Mouse (Mus musculus) mature B cell (primary cell): ENCODE data around the gene Rapgef3.

Source experiments
- in situ Hi-C: fragments of 300-500 bp; cut with MboI; formaldehyde crosslinking; loops from 2 replicates; pipeline ENCODE4 v1.14.3; 2019

Rapgef3 gene

GRCm38 (mm10) chr15:97793386-97794153 is 25.8 kb upstream of the Rapgef3 start:
- in situ Hi-C loops, result loop anchor here (5.0 kb wide), 1 partner anchor 54 kb away; no protein-coding TSS in a partner anchor

DNA sequence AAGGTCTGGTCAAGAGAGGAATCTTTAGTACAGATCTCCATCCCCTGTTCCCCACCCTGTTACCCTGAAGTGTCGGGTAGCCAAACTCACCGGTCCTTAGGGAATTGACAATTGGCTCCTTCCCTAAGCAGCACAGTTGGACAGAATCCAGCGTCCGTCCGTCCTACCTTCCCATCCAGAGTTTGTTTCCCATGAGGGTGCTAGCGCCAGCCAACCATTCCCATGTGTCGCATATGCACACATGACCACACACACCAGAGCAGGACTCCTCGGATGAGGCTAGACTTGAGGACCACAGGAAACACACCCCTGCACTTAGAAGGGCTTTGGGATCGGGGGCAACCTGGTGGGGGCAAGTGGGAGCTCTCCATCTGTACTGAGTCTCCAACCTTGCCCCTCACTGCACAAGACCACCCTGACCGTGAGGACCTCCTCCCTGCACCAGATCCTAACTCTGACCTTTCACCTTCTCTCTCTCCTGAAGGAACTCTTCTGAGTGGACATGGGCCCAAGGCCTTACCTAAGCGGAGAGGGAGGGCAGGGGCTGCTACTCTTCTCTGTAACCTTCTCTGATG is 23.4 kb upstream of the Rapgef3 start:
- in situ Hi-C loops, result loop anchor here (5.0 kb wide), 1 partner anchor 56 kb away; no protein-coding TSS in a partner anchor

GRCm38 (mm10) chr15:97789761-97790505 is 22.2 kb upstream of the Rapgef3 start:
- in situ Hi-C loops, result loop anchor here (5.0 kb wide), 1 partner anchor 57 kb away; no protein-coding TSS in a partner anchor

- in situ Hi-C loops, result no loop called here
These were observed 21.0 kb upstream of the Rapgef3 start for GRCm38 (mm10) chr15:97788821-97789220.

DNA sequence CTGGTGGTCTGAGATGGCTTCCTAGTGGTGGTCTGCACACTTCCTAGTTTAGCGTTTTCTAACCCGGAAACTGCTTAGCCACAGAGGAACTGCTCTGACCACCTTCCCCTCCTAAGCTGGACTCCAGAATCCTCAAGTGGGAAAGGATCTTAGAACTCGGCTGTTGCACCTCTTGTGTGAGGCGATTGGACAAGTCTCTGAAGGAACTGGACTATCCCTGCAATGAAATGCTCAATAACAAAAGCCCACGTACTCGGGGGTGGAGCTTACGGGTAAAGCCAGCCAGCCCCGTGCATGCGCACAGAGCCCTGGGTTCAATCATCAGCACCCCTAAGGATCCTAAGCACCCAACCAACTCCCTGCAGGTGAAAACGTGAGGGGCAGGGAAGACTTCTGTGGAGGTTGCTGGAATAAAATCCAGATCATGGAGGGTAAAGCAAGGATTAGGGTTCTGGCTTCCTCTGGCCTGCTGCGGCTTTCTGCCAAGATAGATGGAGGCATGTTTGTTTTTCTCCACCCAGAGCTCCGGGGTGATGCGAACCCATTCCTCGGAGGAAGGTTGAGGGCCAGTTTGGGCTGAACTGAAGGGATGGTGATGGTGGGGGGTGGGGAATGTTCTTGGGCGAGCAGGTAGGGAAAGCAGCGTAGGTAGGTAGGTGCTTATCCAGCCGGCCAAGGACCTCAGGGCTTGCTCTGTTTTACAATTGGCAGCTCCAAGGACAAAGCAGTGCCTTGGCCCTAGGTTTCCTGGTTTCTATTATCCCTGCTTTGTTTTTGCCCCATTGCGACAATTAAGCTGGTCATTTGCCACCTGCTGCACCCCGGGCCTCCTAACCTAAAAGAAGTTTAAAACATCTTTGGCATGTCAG is 20.3 kb upstream of the Rapgef3 start:
- in situ Hi-C loops, result no loop called here

GRCm38 (mm10) chr15:97787148-97787798 is 19.5 kb upstream of the Rapgef3 start:
- in situ Hi-C loops, result no loop called here

GRCm38 (mm10) chr15:97786412-97787112 is 18.8 kb upstream of the Rapgef3 start:
- in situ Hi-C loops, result no loop called here

- in situ Hi-C loops, result no loop called here
These were observed 18.1 kb upstream of the Rapgef3 start for GRCm38 (mm10) chr15:97785731-97786411.

DNA sequence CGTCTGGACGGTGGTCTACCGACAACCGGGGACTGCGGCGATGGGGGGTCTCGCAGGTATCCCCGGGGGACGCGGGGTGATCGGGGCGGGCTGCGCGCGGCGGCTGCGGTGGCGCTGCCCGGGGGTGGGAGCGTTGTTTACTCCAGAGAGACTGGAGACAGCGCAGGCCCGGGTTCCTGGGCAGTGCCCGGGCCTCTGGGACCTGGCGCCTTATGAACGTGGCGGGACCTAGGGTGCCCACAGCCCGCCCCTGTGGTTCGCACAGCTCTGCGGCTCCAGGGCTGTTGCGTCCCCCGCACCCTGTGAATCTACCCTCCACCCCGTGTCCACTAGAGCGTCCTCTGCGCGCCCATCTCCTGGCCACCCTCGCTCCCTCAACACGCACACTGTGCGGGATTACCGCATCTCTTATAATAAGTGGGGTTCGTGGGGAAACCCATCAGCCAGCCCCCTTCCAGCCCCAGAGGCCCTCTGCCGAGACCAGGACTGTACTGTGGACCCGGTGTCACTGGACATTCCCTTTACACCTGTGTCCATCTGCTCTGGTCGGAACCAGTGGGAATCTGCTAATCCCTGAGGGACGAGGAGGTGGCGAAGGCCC is 16.9 kb upstream of the Rapgef3 start:
- in situ Hi-C loops, result loop anchor here (5.0 kb wide), 1 partner anchor 67 kb away; no protein-coding TSS in a partner anchor

DNA sequence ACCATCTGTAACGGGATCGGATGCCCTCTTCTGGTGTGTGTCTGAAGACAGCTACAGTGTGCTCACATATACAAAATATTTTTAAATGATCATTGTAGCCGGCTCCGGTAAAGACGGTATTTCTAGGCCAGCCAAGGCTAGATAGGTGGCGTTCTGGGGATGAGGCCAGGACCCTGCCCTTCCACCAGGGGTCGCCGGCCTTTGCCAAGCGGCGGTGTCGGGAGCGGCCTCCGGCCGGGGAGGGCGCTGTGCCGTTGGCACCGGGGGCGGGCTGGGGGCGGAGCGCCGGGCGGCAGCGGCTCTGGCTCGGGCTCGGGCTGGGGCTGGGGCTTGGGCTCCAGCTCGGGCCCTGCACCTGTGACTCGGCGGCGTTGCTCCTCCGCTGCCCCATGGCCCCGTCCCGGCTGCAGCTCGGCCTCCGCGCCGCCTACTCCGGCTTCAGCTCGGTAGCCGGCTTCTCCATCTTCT is 16.4 kb upstream of the Rapgef3 start:
- in situ Hi-C loops, result loop anchor here (5.0 kb wide), 1 partner anchor 67 kb away; no protein-coding TSS in a partner anchor

DNA sequence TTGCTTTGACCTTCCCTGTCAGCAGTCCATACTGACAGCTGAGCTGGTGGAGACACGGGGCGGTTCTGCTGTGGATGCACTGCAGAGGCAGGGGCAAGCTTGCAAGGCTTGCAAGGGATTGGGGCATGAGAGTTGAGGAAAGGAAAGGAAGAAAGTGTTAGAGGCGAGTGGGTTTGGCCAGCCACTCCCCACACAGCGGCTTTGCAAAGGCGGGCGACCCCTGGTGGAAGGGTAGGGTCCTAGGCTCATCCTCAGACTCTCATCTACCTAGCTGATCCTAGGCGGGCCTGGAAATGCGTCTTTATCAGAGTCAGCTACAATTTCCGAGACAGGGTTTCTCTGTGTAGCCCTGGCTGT is 15.0 kb upstream of the Rapgef3 start:
- in situ Hi-C loops, result loop anchor here (5.0 kb wide), 1 partner anchor 65 kb away; no protein-coding TSS in a partner anchor

DNA sequence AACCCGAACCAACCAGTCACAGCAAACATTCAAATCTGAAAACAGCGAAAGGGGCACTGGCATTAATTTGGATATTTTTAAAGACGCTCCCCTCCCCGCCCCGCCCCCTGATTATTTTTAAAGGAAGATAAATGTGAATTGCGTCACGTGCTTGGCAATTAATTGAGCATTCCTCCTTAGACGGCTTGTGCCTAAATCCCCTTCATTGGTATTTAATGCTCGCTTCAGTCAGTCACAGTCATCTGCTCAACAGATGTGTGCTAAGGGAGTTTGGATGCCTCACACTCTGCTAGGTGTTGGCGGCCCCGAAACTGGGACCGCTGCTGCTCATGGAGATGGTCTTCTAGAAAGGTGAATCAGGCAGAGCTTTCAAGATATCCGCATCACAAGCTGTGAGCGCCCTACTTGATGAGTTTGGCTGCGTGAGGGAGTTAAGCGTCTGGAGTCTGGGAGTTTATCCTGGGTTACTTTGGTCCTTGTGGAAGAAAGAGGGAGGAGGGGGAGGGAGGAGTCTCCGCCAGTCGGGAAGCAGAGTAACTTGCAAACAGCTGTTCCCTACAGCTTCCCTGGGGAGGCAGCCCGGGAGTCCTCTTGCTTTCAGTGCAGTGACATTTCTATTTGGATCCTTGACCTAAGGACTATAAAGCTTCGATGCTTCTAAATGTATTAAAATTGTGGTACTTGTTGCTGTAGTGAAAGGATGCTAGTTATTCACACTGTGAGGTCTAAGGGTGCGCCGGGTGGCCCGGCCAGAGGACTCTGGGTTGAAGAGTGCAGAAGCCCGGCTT is 14.4 kb upstream of the Rapgef3 start:
- in situ Hi-C loops, result loop anchor here (5.0 kb wide), 1 partner anchor 65 kb away; no protein-coding TSS in a partner anchor

DNA sequence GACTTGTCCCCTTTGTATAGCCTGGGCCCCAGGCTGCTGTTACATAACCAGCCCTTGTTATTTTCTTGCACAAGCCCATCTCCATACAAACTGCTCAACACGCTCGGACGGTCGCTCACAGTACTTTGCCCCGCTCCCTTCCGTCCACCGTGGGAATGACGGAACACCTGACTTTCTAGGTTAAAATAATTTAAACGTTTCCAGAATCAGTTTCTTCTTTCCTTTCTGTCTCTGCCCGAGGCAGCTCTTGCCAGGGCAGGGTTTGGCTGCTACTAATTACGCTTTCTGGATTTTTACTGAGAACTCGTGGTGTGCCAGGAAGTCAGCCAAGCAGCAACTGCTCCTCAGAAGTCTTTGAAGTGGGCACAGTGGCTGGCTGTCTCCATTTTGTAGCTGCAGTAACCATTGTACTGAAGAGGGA is 12.8 kb upstream of the Rapgef3 start:
- in situ Hi-C loops, result loop anchor here (5.0 kb wide), 1 partner anchor 63 kb away; no protein-coding TSS in a partner anchor

- in situ Hi-C loops, result no loop called here
These were observed 11.8 kb upstream of the Rapgef3 start for GRCm38 (mm10) chr15:97779576-97779975.

- in situ Hi-C loops, result no loop called here
These were observed 10.7 kb upstream of the Rapgef3 start, which contains the start of gene Slc48a1 for GRCm38 (mm10) chr15:97778311-97779098. Gene Slc48a1 (plus strand): TSS chr15:97778520.

GRCm38 (mm10) chr15:97776919-97777318 is 9.1 kb upstream of the Rapgef3 start:
- in situ Hi-C loops, result no loop called here

- in situ Hi-C loops, result no loop called here
These were observed 8.7 kb upstream of the Rapgef3 start for GRCm38 (mm10) chr15:97776514-97776913.
